Mouse (Mus musculus): ENCODE results near the gene Pdxp. TPM values are rescaled to one million over a fixed set of nuclear protein-coding genes. Genes with fewer than 3 reads are reported as not detected.

The Pdxp gene
- polyA plus RNA-seq, 1 experiment from 2014 or later = 126 TPM

DNA sequence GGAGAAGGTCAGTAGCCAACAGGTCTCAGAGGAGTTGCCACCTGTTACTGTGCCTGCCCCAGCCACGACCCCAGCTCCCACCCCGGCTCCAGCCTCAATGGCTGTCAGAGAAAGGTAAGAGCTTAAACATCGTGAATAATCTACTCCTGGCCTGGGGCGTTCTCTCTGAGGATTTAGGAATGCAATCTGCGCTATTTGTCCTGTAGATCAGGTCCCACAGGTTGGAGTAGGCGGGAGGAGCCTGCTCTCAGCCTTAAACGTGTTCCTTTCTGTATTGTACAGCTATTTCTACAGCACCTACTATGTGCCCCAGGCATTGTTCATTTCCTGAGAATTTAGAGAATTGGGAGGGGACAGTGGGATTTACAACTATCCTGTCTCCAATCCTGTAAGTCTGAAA is 5.3 kb upstream of the Pdxp start:
- Histone ChIP-seq H3K9ac (ENCODE audit: low read depth, low read length) (no peak overlapping the region), H3K4me2 (ENCODE audit: low read length) (no peak overlapping the region), H3K4me3 (ENCODE audit: low read depth, low read length) (no peak overlapping the region), H3K4me1 (ENCODE audit: control insufficient read depth, insufficient read depth, low read length) (peaks cover 6% of the 10 kb centered on the region), H3K9me3 (replicated peaks; ENCODE audit: control insufficient read depth, low read length, poor library complexity, severe bottlenecking) (no peaks in the 10 kb centered on the region), H3K36me3 (ENCODE audit: control insufficient read depth, insufficient read depth, low read length) (no peaks in the 10 kb centered on the region), H3K27ac (ENCODE audit: low read length) (no peak overlapping the region), H3K27me3 (ENCODE audit: control insufficient read depth, insufficient read depth, low read depth, low read length) (no peaks in the 10 kb centered on the region)
- WGBS = 83% methylated on average over 7 of the region's 7 CpGs
- no peak for ATAC-seq

DNA sequence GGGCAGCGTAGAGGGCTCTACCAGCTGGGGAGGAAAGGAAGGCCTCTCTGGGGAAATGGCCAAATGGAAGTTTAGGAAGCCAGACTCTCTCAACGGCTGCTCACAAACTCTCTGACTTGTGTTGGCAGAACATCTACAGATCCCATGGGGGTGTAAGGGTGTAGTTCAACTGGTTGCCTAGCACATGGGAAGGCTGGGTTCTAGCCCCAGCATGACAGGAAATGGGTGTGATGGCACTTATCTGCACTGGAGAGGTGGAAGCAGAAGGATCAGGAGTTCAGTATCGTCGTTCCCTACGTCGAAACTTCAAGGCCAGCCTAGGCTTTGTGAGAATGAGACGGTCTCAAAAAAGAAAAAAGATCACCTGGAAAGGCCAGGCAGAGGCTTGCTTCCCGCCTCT is 4.7 kb upstream of the Pdxp start:
- WGBS = 90% methylated on average over 8 of the region's 8 CpGs
- H3K27me3 ChIP-seq (ENCODE audit: control insufficient read depth, insufficient read depth, low read depth, low read length) = no peaks in the 10 kb centered on the region

DNA sequence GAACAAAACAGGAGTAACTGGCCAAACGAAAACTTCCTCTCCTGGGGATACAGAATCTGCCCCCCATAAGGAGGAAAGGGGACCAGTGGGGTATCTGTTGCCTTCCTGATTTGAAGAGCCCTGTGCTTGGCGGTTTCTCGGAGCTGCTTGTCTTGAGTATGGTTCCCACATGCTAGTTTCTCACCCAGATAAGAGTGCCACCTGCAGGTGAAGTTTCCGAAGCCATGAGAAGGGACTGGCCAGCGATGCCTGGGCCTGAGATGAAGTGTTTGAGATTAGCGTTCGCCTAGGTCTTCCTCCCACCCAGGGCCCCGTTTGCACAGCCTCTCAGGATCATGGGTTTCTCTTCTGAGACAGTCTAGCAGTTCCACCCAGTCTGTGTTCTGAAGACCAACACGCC is 1.7 kb upstream of the Pdxp start:
- Histone ChIP-seq H3K4me2 (ENCODE audit: low read length) (no peak overlapping the region), H3K27ac (ENCODE audit: low read length) (no peak overlapping the region), H3K9ac (ENCODE audit: low read depth, low read length) (no peak overlapping the region), H3K4me1 (ENCODE audit: control insufficient read depth, insufficient read depth, low read length) (peaks cover 27% of the 10 kb centered on the region), H3K36me3 (ENCODE audit: control insufficient read depth, insufficient read depth, low read length) (no peaks in the 10 kb centered on the region), H3K9me3 (replicated peaks; ENCODE audit: control insufficient read depth, low read length, poor library complexity, severe bottlenecking) (no peaks in the 10 kb centered on the region), H3K27me3 (ENCODE audit: control insufficient read depth, insufficient read depth, low read depth, low read length) (no peaks in the 10 kb centered on the region), H3K4me3 (ENCODE audit: low read depth, low read length) (no peak overlapping the region)
- ATAC-seq = no peak
- WGBS = 30% methylated on average over 9 of the region's 9 CpGs

More for the DNA sequence above, 4.7 kb upstream of the Pdxp start:
- H3K4me1 ChIP-seq (ENCODE audit: control insufficient read depth, insufficient read depth, low read length) = peaks cover 6% of the 10 kb centered on the region
- no peak overlapping the region for H3K27ac ChIP-seq (ENCODE audit: low read length)
- no peaks in the 10 kb centered on the region for H3K9me3 ChIP-seq (replicated peaks; ENCODE audit: control insufficient read depth, low read length, poor library complexity, severe bottlenecking)
- no peak for ATAC-seq
- no peaks in the 10 kb centered on the region for H3K36me3 ChIP-seq (ENCODE audit: control insufficient read depth, insufficient read depth, low read length)
- H3K4me2 ChIP-seq (ENCODE audit: low read length) = no peak overlapping the region
- no peak overlapping the region for H3K4me3 ChIP-seq (ENCODE audit: low read depth, low read length)
- no peak overlapping the region for H3K9ac ChIP-seq (ENCODE audit: low read depth, low read length)

DNA sequence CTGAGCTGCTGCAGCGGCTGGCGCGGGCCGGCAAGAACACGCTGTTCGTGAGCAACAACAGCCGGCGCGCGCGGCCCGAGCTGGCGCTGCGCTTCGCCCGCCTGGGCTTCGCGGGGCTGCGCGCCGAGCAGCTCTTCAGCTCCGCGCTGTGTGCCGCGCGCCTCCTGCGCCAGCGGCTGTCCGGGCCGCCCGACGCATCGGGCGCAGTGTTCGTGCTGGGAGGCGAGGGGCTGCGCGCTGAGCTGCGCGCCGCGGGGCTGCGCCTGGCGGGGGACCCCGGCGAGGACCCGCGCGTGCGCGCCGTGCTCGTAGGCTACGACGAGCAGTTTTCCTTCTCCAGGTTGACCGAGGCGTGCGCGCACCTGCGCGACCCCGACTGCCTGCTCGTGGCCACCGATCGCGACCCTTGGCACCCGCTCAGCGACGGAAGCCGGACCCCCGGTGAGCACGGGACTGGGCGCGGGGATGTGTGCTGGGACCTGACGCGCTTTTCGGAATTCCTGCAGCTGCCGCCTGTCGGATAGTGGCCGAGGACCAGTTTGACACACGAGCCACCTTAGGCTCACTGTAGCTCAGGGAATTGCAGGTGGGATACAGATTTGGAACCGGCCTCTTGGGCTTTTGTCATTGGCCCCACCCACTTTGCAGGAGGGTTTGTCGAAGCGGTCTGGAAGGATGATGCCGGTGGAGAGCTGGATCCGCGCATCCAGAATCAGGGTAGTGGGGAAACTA is 538 bp downstream of the Pdxp start:
- H3K4me3 ChIP-seq (ENCODE audit: low read depth, low read length) = peak overlapping the region; percentile 66
- under 1% methylated on average over 74 of the region's 87 CpGs for WGBS
- ATAC-seq = peak; percentile 75
- H3K27me3 ChIP-seq (ENCODE audit: control insufficient read depth, insufficient read depth, low read depth, low read length) = no peaks in the 10 kb centered on the region
- peak overlapping the region; percentile 98 for H3K27ac ChIP-seq (ENCODE audit: low read length)
- H3K4me1 ChIP-seq (ENCODE audit: control insufficient read depth, insufficient read depth, low read length) = peaks cover 30% of the 10 kb centered on the region
- H3K36me3 ChIP-seq (ENCODE audit: control insufficient read depth, insufficient read depth, low read length) = peaks cover 4% of the 10 kb centered on the region
- peak overlapping the region; percentile 80 for H3K4me2 ChIP-seq (ENCODE audit: low read length)
- H3K9ac ChIP-seq (ENCODE audit: low read depth, low read length) = peak overlapping the region; percentile 90
- no peaks in the 10 kb centered on the region for H3K9me3 ChIP-seq (replicated peaks; ENCODE audit: control insufficient read depth, low read length, poor library complexity, severe bottlenecking)

DNA sequence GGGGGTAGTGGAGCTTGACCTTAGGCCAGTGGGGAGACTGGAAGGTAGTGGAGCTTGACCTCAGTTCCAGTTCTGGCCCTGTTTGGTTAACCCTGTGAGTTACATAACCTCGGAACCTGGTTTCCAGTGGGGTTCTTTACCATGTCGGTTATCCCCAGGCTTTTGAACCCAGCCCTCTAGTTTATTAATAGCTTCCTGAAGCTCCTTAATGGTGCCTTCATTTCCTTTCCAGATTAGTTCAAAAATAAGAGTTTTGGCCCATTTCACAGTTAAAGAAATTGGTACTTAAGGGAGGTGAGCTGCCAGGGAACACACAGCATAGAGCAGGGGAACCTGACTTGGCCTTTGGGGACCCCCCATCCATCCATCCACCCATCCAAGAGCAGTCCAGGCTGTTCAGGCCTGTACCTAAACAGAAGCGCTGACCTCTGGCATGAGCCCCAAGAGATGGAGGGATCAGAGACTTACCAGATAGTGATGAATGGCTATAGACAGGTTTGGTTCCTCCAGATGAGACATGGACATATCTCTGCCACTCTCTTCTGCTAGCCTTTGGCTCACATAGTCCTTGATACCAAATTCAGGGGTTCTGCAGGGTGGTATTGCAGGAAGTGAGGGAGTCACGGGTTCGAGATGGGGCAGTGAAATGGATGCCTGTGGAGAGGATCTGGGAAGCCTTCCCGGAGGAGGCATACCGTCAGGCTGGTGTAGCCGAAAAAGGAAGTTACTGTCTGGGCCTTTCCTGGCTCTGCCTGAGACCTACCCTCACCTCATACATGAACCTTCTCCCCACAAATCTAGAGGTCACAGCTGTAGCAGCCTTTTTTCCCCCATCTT is 1.3 kb downstream of the Pdxp start:
- peak overlapping the region; percentile 66 for H3K4me3 ChIP-seq (ENCODE audit: low read depth, low read length)
- H3K4me1 ChIP-seq (ENCODE audit: control insufficient read depth, insufficient read depth, low read length) = peaks cover 30% of the 10 kb centered on the region
- ATAC-seq = no peak
- peaks cover 4% of the 10 kb centered on the region for H3K36me3 ChIP-seq (ENCODE audit: control insufficient read depth, insufficient read depth, low read length)
- H3K27me3 ChIP-seq (ENCODE audit: control insufficient read depth, insufficient read depth, low read depth, low read length) = no peaks in the 10 kb centered on the region
- 51% methylated on average over 8 of the region's 8 CpGs for WGBS
- H3K9me3 ChIP-seq (replicated peaks; ENCODE audit: control insufficient read depth, low read length, poor library complexity, severe bottlenecking) = no peaks in the 10 kb centered on the region
- H3K4me2 ChIP-seq (ENCODE audit: low read length) = peak overlapping the region; percentile 80
- peak overlapping the region; percentile 98 for H3K27ac ChIP-seq (ENCODE audit: low read length)
- H3K9ac ChIP-seq (ENCODE audit: low read depth, low read length) = peak overlapping the region; percentile 90

DNA sequence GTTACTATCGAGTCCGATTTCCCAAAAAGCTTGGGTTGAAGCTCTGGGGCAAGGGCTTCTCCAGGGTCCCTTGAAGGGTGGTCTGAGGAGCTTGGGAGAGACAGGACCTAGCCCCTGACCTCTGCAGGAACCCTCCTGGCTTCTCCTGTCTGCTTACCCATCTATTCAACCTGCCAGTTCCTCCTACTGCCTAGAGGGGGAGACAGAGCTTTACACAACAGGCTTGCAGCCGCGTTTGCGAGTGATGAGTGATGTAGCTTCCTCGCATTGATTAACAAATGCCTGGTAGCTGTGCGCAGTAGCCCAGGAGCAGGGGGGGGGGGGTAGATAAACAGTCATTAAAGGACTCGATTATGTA is 1.9 kb downstream of the Pdxp start:
- Histone ChIP-seq H3K4me1 (ENCODE audit: control insufficient read depth, insufficient read depth, low read length) (peaks cover 30% of the 10 kb centered on the region), H3K9ac (ENCODE audit: low read depth, low read length) (peak overlapping the region; percentile 90), H3K27ac (ENCODE audit: low read length) (peak overlapping the region; percentile 67), H3K36me3 (ENCODE audit: control insufficient read depth, insufficient read depth, low read length) (peaks cover 4% of the 10 kb centered on the region), H3K27me3 (ENCODE audit: control insufficient read depth, insufficient read depth, low read depth, low read length) (no peaks in the 10 kb centered on the region), H3K4me2 (ENCODE audit: low read length) (peak overlapping the region; percentile 80), H3K4me3 (ENCODE audit: low read depth, low read length) (peak overlapping the region; percentile 66), H3K9me3 (replicated peaks; ENCODE audit: control insufficient read depth, low read length, poor library complexity, severe bottlenecking) (no peaks in the 10 kb centered on the region)
- 10% methylated on average over 8 of the region's 8 CpGs for WGBS
- peak; percentile 15; the same call in 1 of the 2 replicates for ATAC-seq

DNA sequence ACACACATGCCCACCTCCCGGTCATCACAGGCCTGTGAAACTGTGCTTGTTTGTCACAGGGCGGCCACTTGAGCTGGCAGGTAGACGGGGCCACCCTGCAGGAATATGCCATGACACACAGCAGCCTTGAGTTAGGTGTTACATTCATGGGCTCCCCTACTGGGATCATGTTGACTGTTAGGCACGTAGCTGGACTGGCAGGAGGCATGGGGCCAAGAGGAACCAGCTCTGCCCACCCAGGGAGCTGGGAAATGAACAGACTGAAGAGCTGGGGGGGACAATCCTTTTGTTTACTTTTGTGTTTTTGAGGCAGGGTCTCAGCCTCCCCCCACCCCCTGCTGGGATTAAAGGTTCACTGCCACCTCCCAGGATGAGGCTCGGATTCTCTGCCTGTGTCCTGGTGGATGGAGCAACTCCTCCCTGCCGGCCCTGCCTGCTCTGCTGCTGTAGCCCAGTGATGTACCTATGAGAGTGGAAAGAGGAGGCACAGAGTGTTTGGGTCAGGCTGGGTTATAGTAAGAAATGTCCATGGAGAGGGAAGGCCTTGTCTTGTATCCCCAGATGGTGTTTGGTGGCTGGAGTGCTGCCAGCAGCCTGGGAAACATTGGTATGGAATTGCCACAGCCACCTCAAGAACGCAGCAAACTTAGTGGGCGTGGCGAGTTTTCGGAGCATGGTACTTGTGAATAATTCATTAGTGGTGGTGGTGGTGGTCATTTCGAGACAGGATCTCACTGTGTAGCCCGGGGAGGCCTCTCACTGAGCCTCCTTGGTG is 2.5 kb downstream of the Pdxp start:
- H3K9me3 ChIP-seq (replicated peaks; ENCODE audit: control insufficient read depth, low read length, poor library complexity, severe bottlenecking) = no peaks in the 10 kb centered on the region
- H3K4me3 ChIP-seq (ENCODE audit: low read depth, low read length) = peak overlapping the region; percentile 66
- ATAC-seq = no peak
- peak overlapping the region; percentile 80 for H3K4me2 ChIP-seq (ENCODE audit: low read length)
- 22% methylated on average over 12 of the region's 12 CpGs for WGBS
- H3K27ac ChIP-seq (ENCODE audit: low read length) = peak overlapping the region; percentile 67
- H3K4me1 ChIP-seq (ENCODE audit: control insufficient read depth, insufficient read depth, low read length) = peaks cover 30% of the 10 kb centered on the region
- peaks cover 4% of the 10 kb centered on the region for H3K36me3 ChIP-seq (ENCODE audit: control insufficient read depth, insufficient read depth, low read length)
- H3K27me3 ChIP-seq (ENCODE audit: control insufficient read depth, insufficient read depth, low read depth, low read length) = no peaks in the 10 kb centered on the region
- peak overlapping the region; percentile 73 for H3K9ac ChIP-seq (ENCODE audit: low read depth, low read length)

DNA sequence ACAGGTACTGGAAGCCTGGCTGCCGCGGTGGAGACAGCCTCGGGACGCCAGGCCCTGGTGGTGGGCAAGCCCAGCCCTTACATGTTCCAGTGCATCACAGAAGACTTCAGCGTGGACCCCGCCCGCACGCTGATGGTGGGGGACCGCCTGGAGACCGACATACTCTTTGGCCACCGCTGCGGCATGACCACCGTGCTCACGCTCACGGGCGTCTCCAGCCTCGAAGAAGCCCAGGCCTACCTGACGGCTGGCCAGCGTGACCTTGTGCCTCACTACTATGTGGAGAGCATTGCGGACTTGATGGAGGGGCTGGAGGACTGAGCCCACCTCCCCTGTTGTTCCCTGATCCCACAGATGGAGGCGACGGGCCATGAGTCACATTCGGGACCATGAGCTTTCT is 4.4 kb downstream of the Pdxp start:
- ATAC-seq = no peak
- H3K4me3 ChIP-seq (ENCODE audit: low read depth, low read length) = no peak overlapping the region
- H3K9ac ChIP-seq (ENCODE audit: low read depth, low read length) = no peak overlapping the region
- H3K36me3 ChIP-seq (ENCODE audit: control insufficient read depth, insufficient read depth, low read length) = peaks cover 4% of the 10 kb centered on the region
- H3K4me1 ChIP-seq (ENCODE audit: control insufficient read depth, insufficient read depth, low read length) = peaks cover 27% of the 10 kb centered on the region
- H3K9me3 ChIP-seq (replicated peaks; ENCODE audit: control insufficient read depth, low read length, poor library complexity, severe bottlenecking) = no peaks in the 10 kb centered on the region
- H3K27ac ChIP-seq (ENCODE audit: low read length) = no peak overlapping the region
- WGBS = 94% methylated on average over 23 of the region's 23 CpGs
- no peak overlapping the region for H3K4me2 ChIP-seq (ENCODE audit: low read length)
- no peaks in the 10 kb centered on the region for H3K27me3 ChIP-seq (ENCODE audit: control insufficient read depth, insufficient read depth, low read depth, low read length)

Data from midbrain, embryonic 16.5 days (tissue).